Mouse (Mus musculus): ENCODE results near the gene Slc35b1. TPM values are rescaled to one million over a fixed set of nuclear protein-coding genes. Genes with fewer than 3 reads are reported as not detected.

Gene Slc35b1
- 155 and 163 TPM in 2 replicates for polyA plus RNA-seq (2014; fragmentation: Nextera tagmentation; extraction: Ambion mirVana)

- Histone ChIP-seq H3K4me2 (ENCODE audit: low read depth, low read length) (peak within 1 kb of the TSS; percentile 55), H3K4me1 (ENCODE audit: control insufficient read depth, insufficient read depth, low read length) (peaks cover 7% of the 10 kb centered on the region; the same call in 1 of the 2 replicates)
- WGBS, result under 1% methylated on average over 42 of the region's 42 CpGs
Measured at GRCm38 (mm10) chr11:95384319-95384972, at the start of gene Slc35b1. Gene Slc35b1, plus strand, starts transcription at chr11:95384692.

GRCm38 (mm10) chr11:95336568-95337128 lies 47.8 kb upstream of the Slc35b1 start, which contains the start of gene Fam117a:
Gene Fam117a, plus strand, starts transcription at chr11:95337018.
- peaks cover 11% of the 10 kb centered on the region; the same call in 1 of the 2 replicates for H3K4me1 ChIP-seq (ENCODE audit: control insufficient read depth, insufficient read depth, low read length)
- peak; percentile 98 for ATAC-seq (ENCODE audit: low read depth)
- H3K36me3 ChIP-seq (ENCODE audit: control insufficient read depth, insufficient read depth, low read length), result no peaks in the 10 kb centered on the region
- no peak within 1 kb of the TSS for H3K27ac ChIP-seq (ENCODE audit: low read depth, low read length)
- no peaks in the 10 kb centered on the region for H3K9me3 ChIP-seq (ENCODE audit: control insufficient read depth, low read length)
- H3K9ac ChIP-seq (replicated peaks; ENCODE audit: low read depth, low read length), result peak within 1 kb of the TSS; percentile 58
- H3K27me3 ChIP-seq (ENCODE audit: control insufficient read depth, insufficient read depth, low read length), result no peaks in the 10 kb centered on the region
- peak within 1 kb of the TSS; percentile 57 for H3K4me2 ChIP-seq (ENCODE audit: low read depth, low read length)
- peak within 1 kb of the TSS; percentile 84 for H3K4me3 ChIP-seq (ENCODE audit: low read depth, low read length)
- 0% methylated on average over 26 of the region's 27 CpGs for WGBS

More at GRCm38 (mm10) chr11:95384319-95384972, at the start of gene Slc35b1:
- Histone ChIP-seq H3K9ac (replicated peaks; ENCODE audit: low read depth, low read length) (peak within 1 kb of the TSS; percentile 83), H3K36me3 (ENCODE audit: control insufficient read depth, insufficient read depth, low read length) (peaks cover 27% of the 10 kb centered on the region), H3K27me3 (ENCODE audit: control insufficient read depth, insufficient read depth, low read length) (no peaks in the 10 kb centered on the region), H3K4me3 (ENCODE audit: low read depth, low read length) (peak within 1 kb of the TSS; percentile 75), H3K27ac (ENCODE audit: low read depth, low read length) (peak within 1 kb of the TSS; percentile 87), H3K9me3 (ENCODE audit: control insufficient read depth, low read length) (no peaks in the 10 kb centered on the region)
- peak; percentile 97 for ATAC-seq (ENCODE audit: low read depth)

- ATAC-seq (ENCODE audit: low read depth), result peak; percentile 78
- H3K4me2 ChIP-seq (ENCODE audit: low read depth, low read length), result peak overlapping the region; percentile 57
Measured at GRCm38 (mm10) chr11:95337129-95337813, 47.2 kb upstream of the Slc35b1 start.

GRCm38 (mm10) chr11:95337846-95338342 lies 46.6 kb upstream of the Slc35b1 start:
- H3K36me3 ChIP-seq (ENCODE audit: control insufficient read depth, insufficient read depth, low read length), result no peaks in the 10 kb centered on the region
- peak overlapping the region; percentile 57 for H3K4me2 ChIP-seq (ENCODE audit: low read depth, low read length)
- no peak overlapping the region for H3K9ac ChIP-seq (replicated peaks; ENCODE audit: low read depth, low read length)
- H3K9me3 ChIP-seq (ENCODE audit: control insufficient read depth, low read length), result no peaks in the 10 kb centered on the region
- H3K4me3 ChIP-seq (ENCODE audit: low read depth, low read length), result peak overlapping the region; percentile 84
- no peak overlapping the region for H3K27ac ChIP-seq (ENCODE audit: low read depth, low read length)
- peaks cover 11% of the 10 kb centered on the region; the same call in 1 of the 2 replicates for H3K4me1 ChIP-seq (ENCODE audit: control insufficient read depth, insufficient read depth, low read length)
- H3K27me3 ChIP-seq (ENCODE audit: control insufficient read depth, insufficient read depth, low read length), result no peaks in the 10 kb centered on the region
- WGBS, result 25% methylated on average over 9 of the region's 9 CpGs
- no peak for ATAC-seq (ENCODE audit: low read depth)

More at GRCm38 (mm10) chr11:95337129-95337813, 47.2 kb upstream of the Slc35b1 start:
- whole genome bisulfite sequencing, result under 1% methylated on average over 49 of the region's 50 CpGs
- no peaks in the 10 kb centered on the region for H3K36me3 ChIP-seq (ENCODE audit: control insufficient read depth, insufficient read depth, low read length)
- peak overlapping the region; percentile 84 for H3K4me3 ChIP-seq (ENCODE audit: low read depth, low read length)
- H3K9ac ChIP-seq (replicated peaks; ENCODE audit: low read depth, low read length), result peak overlapping the region; percentile 58
- H3K9me3 ChIP-seq (ENCODE audit: control insufficient read depth, low read length), result no peaks in the 10 kb centered on the region
- H3K4me1 ChIP-seq (ENCODE audit: control insufficient read depth, insufficient read depth, low read length), result peaks cover 11% of the 10 kb centered on the region; the same call in 1 of the 2 replicates
- H3K27ac ChIP-seq (ENCODE audit: low read depth, low read length), result no peak overlapping the region
- no peaks in the 10 kb centered on the region for H3K27me3 ChIP-seq (ENCODE audit: control insufficient read depth, insufficient read depth, low read length)

- Histone ChIP-seq H3K9me3 (ENCODE audit: control insufficient read depth, low read length) (no peaks in the 10 kb centered on the region), H3K36me3 (ENCODE audit: control insufficient read depth, insufficient read depth, low read length) (no peaks in the 10 kb centered on the region), H3K27me3 (ENCODE audit: control insufficient read depth, insufficient read depth, low read length) (no peaks in the 10 kb centered on the region), H3K27ac (ENCODE audit: low read depth, low read length) (no peak overlapping the region), H3K9ac (replicated peaks; ENCODE audit: low read depth, low read length) (no peak overlapping the region), H3K4me3 (ENCODE audit: low read depth, low read length) (no peak overlapping the region), H3K4me2 (ENCODE audit: low read depth, low read length) (peak overlapping the region; percentile 23; the same call in 1 of the 2 replicates), H3K4me1 (ENCODE audit: control insufficient read depth, insufficient read depth, low read length) (peaks cover 11% of the 10 kb centered on the region; the same call in 1 of the 2 replicates)
- no peak for ATAC-seq (ENCODE audit: low read depth)
- 7% methylated on average over 14 of the region's 14 CpGs for WGBS
Measured at GRCm38 (mm10) chr11:95339471-95340021, 44.9 kb upstream of the Slc35b1 start.

GRCm38 (mm10) chr11:95340259-95340658 lies 44.2 kb upstream of the Slc35b1 start:
- H3K4me2 ChIP-seq (ENCODE audit: low read depth, low read length), result no peak overlapping the region
- ATAC-seq (ENCODE audit: low read depth), result no peak
- H3K27ac ChIP-seq (ENCODE audit: low read depth, low read length), result no peak overlapping the region
- no peaks in the 10 kb centered on the region for H3K9me3 ChIP-seq (ENCODE audit: control insufficient read depth, low read length)
- no peaks in the 10 kb centered on the region for H3K36me3 ChIP-seq (ENCODE audit: control insufficient read depth, insufficient read depth, low read length)
- peaks cover 11% of the 10 kb centered on the region; the same call in 1 of the 2 replicates for H3K4me1 ChIP-seq (ENCODE audit: control insufficient read depth, insufficient read depth, low read length)
- H3K9ac ChIP-seq (replicated peaks; ENCODE audit: low read depth, low read length), result no peak overlapping the region
- 54% methylated on average over 1 of the region's 1 CpGs for WGBS
- no peaks in the 10 kb centered on the region for H3K27me3 ChIP-seq (ENCODE audit: control insufficient read depth, insufficient read depth, low read length)
- H3K4me3 ChIP-seq (ENCODE audit: low read depth, low read length), result no peak overlapping the region

GRCm38 (mm10) chr11:95340664-95341063 lies 43.8 kb upstream of the Slc35b1 start:
- 38% methylated on average over 5 of the region's 5 CpGs for WGBS
- H3K4me3 ChIP-seq (ENCODE audit: low read depth, low read length), result no peak overlapping the region
- H3K9me3 ChIP-seq (ENCODE audit: control insufficient read depth, low read length), result no peaks in the 10 kb centered on the region
- H3K4me1 ChIP-seq (ENCODE audit: control insufficient read depth, insufficient read depth, low read length), result peaks cover 11% of the 10 kb centered on the region; the same call in 1 of the 2 replicates
- H3K4me2 ChIP-seq (ENCODE audit: low read depth, low read length), result no peak overlapping the region
- H3K27ac ChIP-seq (ENCODE audit: low read depth, low read length), result no peak overlapping the region
- H3K36me3 ChIP-seq (ENCODE audit: control insufficient read depth, insufficient read depth, low read length), result no peaks in the 10 kb centered on the region
- no peaks in the 10 kb centered on the region for H3K27me3 ChIP-seq (ENCODE audit: control insufficient read depth, insufficient read depth, low read length)
- H3K9ac ChIP-seq (replicated peaks; ENCODE audit: low read depth, low read length), result no peak overlapping the region
- no peak for ATAC-seq (ENCODE audit: low read depth)

GRCm38 (mm10) chr11:95343180-95343579 lies 41.3 kb upstream of the Slc35b1 start:
- ATAC-seq (ENCODE audit: low read depth), result no peak
- 66% methylated on average over 4 of the region's 4 CpGs for WGBS
- Histone ChIP-seq H3K27ac (ENCODE audit: low read depth, low read length) (no peak overlapping the region), H3K36me3 (ENCODE audit: control insufficient read depth, insufficient read depth, low read length) (no peaks in the 10 kb centered on the region), H3K4me1 (ENCODE audit: control insufficient read depth, insufficient read depth, low read length) (peaks cover 6% of the 10 kb centered on the region; the same call in 1 of the 2 replicates), H3K4me3 (ENCODE audit: low read depth, low read length) (no peak overlapping the region), H3K4me2 (ENCODE audit: low read depth, low read length) (no peak overlapping the region), H3K9ac (replicated peaks; ENCODE audit: low read depth, low read length) (no peak overlapping the region), H3K9me3 (ENCODE audit: control insufficient read depth, low read length) (no peaks in the 10 kb centered on the region), H3K27me3 (ENCODE audit: control insufficient read depth, insufficient read depth, low read length) (no peaks in the 10 kb centered on the region)

Data from neural tube, embryonic 14.5 days (tissue).